Mouse (Mus musculus): ENCODE data around the gene Gm14124. TPM values are rescaled to one million over a fixed set of nuclear protein-coding genes. Genes with fewer than 3 reads are reported as not detected.
"Not testable (repeated sequence)": the region's sequence is repeated elsewhere in the genome, so short reads cannot be mapped to it uniquely, and the experiment has no call there.

Gene Gm14124
- total RNA-seq (2014; rRNA removed; ENCODE audit: low replicate concordance) (not detected in 2 replicates), polyA plus RNA-seq (2015; fragmentation: Nextera tagmentation; extraction: Ambion mirVana) (not detected in 2 replicates)

DNA sequence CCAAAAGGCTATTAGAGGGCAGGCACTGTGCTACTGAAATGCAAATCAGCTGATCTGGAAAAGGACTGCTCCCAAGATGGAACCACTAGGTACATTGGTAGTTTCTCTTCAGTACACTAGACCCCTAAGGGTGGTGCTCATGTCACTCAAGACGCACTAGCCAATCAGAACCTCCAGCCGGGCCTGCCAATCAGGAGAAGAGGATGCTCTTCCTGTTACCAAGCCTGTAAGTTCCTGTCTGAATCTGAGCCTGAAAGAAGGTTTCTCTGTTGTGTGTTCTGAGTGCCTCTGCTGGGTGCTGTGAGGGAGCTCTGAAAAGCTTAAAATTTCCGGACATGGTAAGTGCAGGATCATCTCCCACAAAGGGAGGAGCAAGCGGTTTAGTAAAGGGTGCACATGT, at the start of gene Gm14124:
Gm14124 (plus strand) TSS at position 227 of the 400 bp plus-strand sequence.
- 54% methylated on average over 3 of the region's 4 CpGs for WGBS
- not testable (repeated sequence) for H3K27me3 ChIP-seq (ENCODE audit: control insufficient read depth, insufficient read depth, low read length); H3K9ac ChIP-seq (replicated peaks; ENCODE audit: low read depth, low read length); H3K9me3 ChIP-seq (replicated peaks; ENCODE audit: control insufficient read depth, low read length); ATAC-seq (ENCODE audit: insufficient read depth, low read depth); H3K4me2 ChIP-seq (ENCODE audit: low read depth, low read length); DNase-seq (ENCODE audit: low spot score); H3K36me3 ChIP-seq (replicated peaks; ENCODE audit: control insufficient read depth, insufficient read depth, low read length); H3K4me3 ChIP-seq (ENCODE audit: low read depth, low read length); H3K4me1 ChIP-seq (ENCODE audit: control insufficient read depth, insufficient read depth); H3K27ac ChIP-seq (ENCODE audit: low read depth)

DNA sequence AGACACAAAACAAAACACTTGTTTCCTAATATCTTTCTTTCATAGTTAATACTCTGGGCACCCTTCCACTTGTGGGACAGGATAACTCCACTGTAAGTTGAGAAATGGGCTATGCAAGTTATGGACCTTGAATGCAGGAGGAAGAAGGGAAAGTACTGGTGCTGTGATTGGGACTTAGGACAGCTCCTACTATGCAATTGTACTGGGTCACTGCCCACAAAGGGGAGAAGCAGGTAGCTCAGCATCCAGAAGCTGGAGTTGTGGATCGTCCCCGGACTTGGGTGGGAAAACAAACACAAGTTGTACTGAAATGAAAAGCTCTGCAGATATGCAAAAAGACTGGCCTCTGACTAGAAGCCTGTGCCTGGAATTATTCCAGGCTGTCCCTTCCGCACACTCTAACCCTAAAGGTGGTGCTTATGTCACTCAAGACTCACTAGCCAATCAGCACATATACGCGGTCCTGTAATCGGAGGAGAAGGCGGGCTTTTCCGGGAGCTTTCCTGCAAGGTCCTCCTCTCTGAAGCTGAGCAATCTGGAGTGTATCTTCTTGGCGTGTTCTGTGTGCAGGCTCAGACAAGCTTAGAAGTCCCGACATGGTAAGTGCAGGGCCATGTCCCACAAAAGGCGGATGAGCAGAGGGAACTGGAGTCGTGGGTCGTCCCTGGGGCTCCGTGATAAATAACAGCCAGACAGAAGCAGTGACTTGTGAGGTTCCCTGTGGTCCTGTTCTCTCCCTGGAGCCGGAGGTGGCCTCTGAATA, 39.5 kb upstream of the Gm14124 start, which contains the start of gene Zfp937:
Zfp937 (plus strand) TSS at position 474 of the 763 bp plus-strand sequence.
- WGBS: 1% methylated on average over 15 of the region's 15 CpGs
- DNase-seq (ENCODE audit: low spot score) (peak; percentile 8), ATAC-seq (ENCODE audit: insufficient read depth, low read depth) (peak; percentile 99)
- not testable (repeated sequence) for H3K27ac ChIP-seq (ENCODE audit: low read depth); H3K9me3 ChIP-seq (replicated peaks; ENCODE audit: control insufficient read depth, low read length); H3K9ac ChIP-seq (replicated peaks; ENCODE audit: low read depth, low read length); H3K4me1 ChIP-seq (ENCODE audit: control insufficient read depth, insufficient read depth); H3K27me3 ChIP-seq (ENCODE audit: control insufficient read depth, insufficient read depth, low read length); H3K36me3 ChIP-seq (replicated peaks; ENCODE audit: control insufficient read depth, insufficient read depth, low read length)
- Histone ChIP-seq H3K4me3 (ENCODE audit: low read depth, low read length) (peak within 1 kb of the TSS; percentile 41), H3K4me2 (ENCODE audit: low read depth, low read length) (peak within 1 kb of the TSS; percentile 45)

DNA sequence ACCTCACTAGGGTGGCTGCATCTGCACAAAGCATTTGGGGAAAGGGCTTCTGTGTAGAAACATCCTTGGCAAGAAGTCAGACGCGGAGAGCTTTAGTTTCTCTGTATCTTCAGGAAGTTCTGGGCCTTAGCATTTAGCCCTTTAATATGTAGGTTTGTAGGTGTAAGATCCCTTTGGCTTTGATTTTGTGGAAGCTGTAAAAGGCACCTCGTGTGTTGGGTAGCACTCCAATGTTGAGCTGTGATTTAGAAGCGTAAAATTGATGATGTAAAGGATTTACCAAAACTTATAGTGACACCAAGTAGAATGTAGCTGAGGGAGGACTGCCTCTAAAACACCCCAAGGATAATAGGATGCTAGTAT, 39.0 kb upstream of the Gm14124 start:
- H3K4me1 ChIP-seq (ENCODE audit: control insufficient read depth, insufficient read depth); H3K27ac ChIP-seq (ENCODE audit: low read depth); H3K27me3 ChIP-seq (ENCODE audit: control insufficient read depth, insufficient read depth, low read length); H3K9me3 ChIP-seq (replicated peaks; ENCODE audit: control insufficient read depth, low read length); H3K9ac ChIP-seq (replicated peaks; ENCODE audit: low read depth, low read length); H3K36me3 ChIP-seq (replicated peaks; ENCODE audit: control insufficient read depth, insufficient read depth, low read length); ATAC-seq (ENCODE audit: insufficient read depth, low read depth); DNase-seq (ENCODE audit: low spot score): not testable (repeated sequence)
- H3K4me2 ChIP-seq (ENCODE audit: low read depth, low read length): peak overlapping the region; percentile 45
- H3K4me3 ChIP-seq (ENCODE audit: low read depth, low read length): peak overlapping the region; percentile 41
- 5% methylated on average over 2 of the region's 4 CpGs for WGBS

DNA sequence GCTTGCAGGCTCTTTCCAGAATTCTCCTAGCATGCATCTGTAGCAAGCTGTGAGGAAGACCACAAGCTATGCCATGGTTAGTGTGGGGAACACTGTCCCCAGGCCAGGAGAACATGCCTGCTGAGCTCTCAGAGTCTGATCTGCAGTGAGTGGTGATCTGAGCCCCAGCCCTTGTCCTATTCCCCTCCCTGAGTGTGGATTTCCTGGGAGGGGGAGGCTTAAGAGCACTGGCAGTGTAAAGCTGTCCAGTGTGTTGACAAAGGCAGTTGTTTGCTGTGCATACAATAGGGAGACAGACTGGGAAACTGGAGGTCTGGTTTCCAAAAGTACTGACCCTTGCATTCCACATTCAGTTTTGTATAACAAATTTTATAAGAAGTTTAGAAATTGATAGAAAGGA, 34.1 kb upstream of the Gm14124 start:
- not testable (repeated sequence) for ATAC-seq (ENCODE audit: insufficient read depth, low read depth); H3K9me3 ChIP-seq (replicated peaks; ENCODE audit: control insufficient read depth, low read length); H3K27me3 ChIP-seq (ENCODE audit: control insufficient read depth, insufficient read depth, low read length)

DNA sequence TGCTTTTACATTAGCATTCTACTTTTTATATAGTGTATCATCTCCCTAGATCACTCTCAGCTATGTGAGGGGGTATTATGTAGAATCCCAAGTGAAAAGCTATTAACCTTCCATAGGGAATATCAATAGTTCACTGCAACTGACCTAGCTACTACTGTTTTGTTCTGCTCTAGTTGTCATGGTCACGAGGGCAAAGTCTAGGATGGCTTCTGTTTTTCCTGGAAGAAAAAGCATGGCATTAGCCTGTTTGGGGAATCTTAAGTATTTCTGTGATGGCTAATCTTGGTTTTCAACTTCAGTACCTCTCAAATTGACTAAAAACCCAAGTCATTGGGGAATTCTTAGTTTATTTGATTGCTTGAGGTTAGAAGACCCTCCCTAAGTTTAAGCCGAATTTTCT, 14.1 kb upstream of the Gm14124 start:
- Histone ChIP-seq H3K36me3 (replicated peaks; ENCODE audit: control insufficient read depth, insufficient read depth, low read length) (peaks cover 1% of the 10 kb centered on the region; the same call in 1 of the 2 replicates), H3K4me3 (ENCODE audit: low read depth, low read length) (no peak overlapping the region), H3K4me1 (ENCODE audit: control insufficient read depth, insufficient read depth) (no peaks in the 10 kb centered on the region), H3K9ac (replicated peaks; ENCODE audit: low read depth, low read length) (no peak overlapping the region), H3K27me3 (ENCODE audit: control insufficient read depth, insufficient read depth, low read length) (no peaks in the 10 kb centered on the region), H3K9me3 (replicated peaks; ENCODE audit: control insufficient read depth, low read length) (peaks cover 19% of the 10 kb centered on the region), H3K27ac (ENCODE audit: low read depth) (no peak overlapping the region), H3K4me2 (ENCODE audit: low read depth, low read length) (no peak overlapping the region)
- DNase-seq (ENCODE audit: low spot score): no peak
- TF ChIP-seq CTCF (IDR thresholded peaks at IDR 0.05; ENCODE audit: low read depth) (no peak), EP300 (IDR thresholded peaks at IDR 0.05; ENCODE audit: low read depth) (no peak)
- 75% methylated on average over 2 of the region's 2 CpGs for WGBS
- no peak for ATAC-seq (ENCODE audit: insufficient read depth, low read depth)

More for the DNA sequence above, 34.1 kb upstream of the Gm14124 start:
- not testable (repeated sequence) for H3K9ac ChIP-seq (replicated peaks; ENCODE audit: low read depth, low read length); H3K4me3 ChIP-seq (ENCODE audit: low read depth, low read length); H3K4me1 ChIP-seq (ENCODE audit: control insufficient read depth, insufficient read depth); H3K36me3 ChIP-seq (replicated peaks; ENCODE audit: control insufficient read depth, insufficient read depth, low read length); H3K4me2 ChIP-seq (ENCODE audit: low read depth, low read length); DNase-seq (ENCODE audit: low spot score); H3K27ac ChIP-seq (ENCODE audit: low read depth)

DNA sequence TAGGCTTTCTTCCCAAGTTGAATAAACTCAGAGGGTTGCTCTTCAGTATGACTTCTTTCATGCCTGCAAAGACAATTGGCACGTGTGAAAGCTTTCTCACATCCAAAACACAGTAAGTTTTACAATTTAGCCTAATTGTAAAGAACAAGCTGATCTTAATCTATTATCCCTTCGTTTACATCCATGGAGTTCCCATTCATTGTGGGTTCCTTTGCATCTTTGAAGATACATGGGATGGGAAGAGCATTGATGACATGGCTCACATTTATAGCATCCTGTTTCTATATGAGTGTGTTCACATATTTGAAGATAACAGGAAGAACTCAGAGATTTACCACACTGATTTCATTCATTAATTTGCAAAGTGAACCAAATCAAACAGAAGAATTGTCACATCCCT, 1.8 kb upstream of the Gm14124 start, which contains the start of gene Gm21994:
Gm21994 (minus strand) TSS at position 101 of the 400 bp plus-strand sequence.
- H3K9me3 ChIP-seq (replicated peaks; ENCODE audit: control insufficient read depth, low read length); ATAC-seq (ENCODE audit: insufficient read depth, low read depth); H3K4me2 ChIP-seq (ENCODE audit: low read depth, low read length); H3K4me3 ChIP-seq (ENCODE audit: low read depth, low read length); H3K36me3 ChIP-seq (replicated peaks; ENCODE audit: control insufficient read depth, insufficient read depth, low read length); H3K27ac ChIP-seq (ENCODE audit: low read depth); H3K27me3 ChIP-seq (ENCODE audit: control insufficient read depth, insufficient read depth, low read length); DNase-seq (ENCODE audit: low spot score); H3K4me1 ChIP-seq (ENCODE audit: control insufficient read depth, insufficient read depth); H3K9ac ChIP-seq (replicated peaks; ENCODE audit: low read depth, low read length): not testable (repeated sequence)
- 33% methylated on average over 2 of the region's 2 CpGs for WGBS

DNA sequence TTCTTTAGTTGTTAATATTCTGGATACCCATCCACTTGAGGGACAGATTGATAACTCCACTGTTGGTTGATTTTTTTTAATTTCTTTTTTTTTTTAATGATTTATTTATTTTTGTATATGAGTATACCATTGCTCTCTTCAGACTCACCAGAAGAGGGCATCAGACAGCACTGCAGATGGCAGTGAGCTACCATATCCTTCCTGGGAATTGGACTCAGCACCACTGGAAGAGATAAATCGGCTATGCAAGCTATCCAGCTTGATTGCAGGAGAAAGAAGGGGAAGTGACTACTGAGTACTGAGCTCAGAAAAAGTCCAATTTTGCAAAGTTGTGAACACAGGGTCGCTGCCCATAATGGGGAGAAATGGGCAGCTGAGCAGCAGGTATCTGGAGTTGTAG, 456 bp upstream of the Gm14124 start:
- DNase-seq (ENCODE audit: low spot score); H3K4me3 ChIP-seq (ENCODE audit: low read depth, low read length); H3K27ac ChIP-seq (ENCODE audit: low read depth); H3K9ac ChIP-seq (replicated peaks; ENCODE audit: low read depth, low read length); H3K4me1 ChIP-seq (ENCODE audit: control insufficient read depth, insufficient read depth); H3K27me3 ChIP-seq (ENCODE audit: control insufficient read depth, insufficient read depth, low read length); ATAC-seq (ENCODE audit: insufficient read depth, low read depth); H3K9me3 ChIP-seq (replicated peaks; ENCODE audit: control insufficient read depth, low read length); H3K4me2 ChIP-seq (ENCODE audit: low read depth, low read length); H3K36me3 ChIP-seq (replicated peaks; ENCODE audit: control insufficient read depth, insufficient read depth, low read length): not testable (repeated sequence)
- WGBS: 63% methylated on average over 2 of the region's 2 CpGs

All from heart, postnatal 0 days (tissue).